Mouse (Mus musculus): Measurements from ENCODE around the gene Fkbp11. TPM values are rescaled to one million over a fixed set of nuclear protein-coding genes. Genes with fewer than 3 reads are reported as not detected.

The Fkbp11 gene
- polyA plus RNA-seq, 1 experiment from 2014 or later, result 29.7 TPM

DNA sequence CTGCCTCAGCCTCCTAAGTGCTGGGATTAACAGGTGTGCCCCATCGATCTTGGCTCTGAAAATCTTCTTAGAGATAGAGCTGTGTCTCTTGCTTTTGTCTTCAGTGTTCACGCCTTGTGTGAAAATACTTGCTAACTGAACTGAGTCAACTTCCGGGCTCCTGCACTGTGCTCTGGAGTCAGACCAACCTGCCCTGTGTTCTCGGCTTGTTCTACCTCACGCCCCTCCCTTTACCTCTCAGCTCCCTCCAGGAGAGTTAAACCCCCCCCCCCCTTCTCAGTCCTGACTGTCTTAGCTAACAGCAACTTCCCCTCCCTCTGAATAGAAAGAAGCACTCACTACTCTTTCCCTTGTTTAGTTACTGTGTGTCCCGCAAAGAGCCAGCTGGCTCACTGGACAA lies 2.8 kb upstream of the Fkbp11 start:
- ATAC-seq (ENCODE audit: insufficient read depth), result no peak
- peaks cover 9% of the 10 kb centered on the region; the same call in 1 of the 2 replicates for H3K4me1 ChIP-seq (ENCODE audit: insufficient read depth)
- 66% methylated on average over 6 of the region's 6 CpGs for WGBS

DNA sequence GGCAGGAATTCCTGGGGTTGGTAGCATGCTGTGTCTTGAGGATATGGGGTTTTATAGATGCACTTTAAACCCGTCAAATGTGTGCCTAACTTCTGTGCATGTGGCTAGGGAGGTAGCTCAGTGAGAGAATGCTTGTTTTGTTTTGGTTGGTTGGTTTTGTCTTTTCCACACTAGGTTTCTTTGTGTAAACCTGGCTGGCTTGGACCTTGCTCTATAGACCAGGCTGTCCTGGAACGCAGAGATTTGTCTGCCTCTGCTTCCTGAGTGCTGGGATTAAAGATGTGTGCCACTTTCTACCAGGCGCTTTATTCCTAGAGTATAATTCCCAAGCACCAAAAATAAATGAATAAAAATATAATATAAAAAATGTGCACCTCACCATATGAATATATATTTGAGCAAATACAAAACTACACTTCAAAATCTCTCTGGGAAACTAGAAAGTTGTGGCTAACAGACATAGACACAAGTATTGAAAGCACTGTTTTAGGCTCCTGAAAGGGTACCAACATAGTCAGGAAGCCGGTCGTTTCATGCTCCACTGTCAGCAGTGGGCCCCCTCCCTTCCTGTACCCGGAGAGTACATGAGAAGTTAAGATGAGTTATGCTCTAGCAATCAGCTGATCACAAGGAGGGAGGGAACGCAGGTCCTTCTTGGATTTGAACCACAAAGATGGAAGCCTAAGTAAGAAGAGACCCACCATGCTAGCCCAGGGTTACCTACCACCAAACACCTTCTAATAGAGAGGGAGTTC lies 2.0 kb upstream of the Fkbp11 start:
- Histone ChIP-seq H3K36me3 (ENCODE audit: insufficient read depth) (0 out of 2 replicates have a peak, but pooled peaks cover under 1% of the 10 kb centered on the region), H3K9me3 (ENCODE audit: low read depth, low read length) (no peaks in the 10 kb centered on the region), H3K9ac (no peak overlapping the region), H3K4me3 (ENCODE audit: low read depth, low read length) (no peak overlapping the region), H3K4me1 (ENCODE audit: insufficient read depth) (peaks cover 9% of the 10 kb centered on the region; the same call in 1 of the 2 replicates), H3K4me2 (no peak overlapping the region), H3K27ac (ENCODE audit: low read depth) (no peak overlapping the region), H3K27me3 (ENCODE audit: insufficient read depth, low read length) (no peaks in the 10 kb centered on the region)
- DNase-seq (no peak), ATAC-seq (ENCODE audit: insufficient read depth) (no peak)
- no peak for TF ChIP-seq CTCF (IDR thresholded peaks at IDR 0.05; ENCODE audit: low read depth)
- WGBS, result 65% methylated on average over 7 of the region's 7 CpGs

More for the DNA sequence above, 2.8 kb upstream of the Fkbp11 start:
- TF ChIP-seq CTCF (IDR thresholded peaks at IDR 0.05; ENCODE audit: low read depth), result no peak
- Histone ChIP-seq H3K9me3 (ENCODE audit: low read depth, low read length) (no peaks in the 10 kb centered on the region), H3K4me2 (no peak overlapping the region), H3K27ac (ENCODE audit: low read depth) (no peak overlapping the region), H3K4me3 (ENCODE audit: low read depth, low read length) (no peak overlapping the region), H3K36me3 (ENCODE audit: insufficient read depth) (0 out of 2 replicates have a peak, but pooled peaks cover 8% of the 10 kb centered on the region), H3K9ac (no peak overlapping the region), H3K27me3 (ENCODE audit: insufficient read depth, low read length) (no peaks in the 10 kb centered on the region)
- no peak for DNase-seq

DNA sequence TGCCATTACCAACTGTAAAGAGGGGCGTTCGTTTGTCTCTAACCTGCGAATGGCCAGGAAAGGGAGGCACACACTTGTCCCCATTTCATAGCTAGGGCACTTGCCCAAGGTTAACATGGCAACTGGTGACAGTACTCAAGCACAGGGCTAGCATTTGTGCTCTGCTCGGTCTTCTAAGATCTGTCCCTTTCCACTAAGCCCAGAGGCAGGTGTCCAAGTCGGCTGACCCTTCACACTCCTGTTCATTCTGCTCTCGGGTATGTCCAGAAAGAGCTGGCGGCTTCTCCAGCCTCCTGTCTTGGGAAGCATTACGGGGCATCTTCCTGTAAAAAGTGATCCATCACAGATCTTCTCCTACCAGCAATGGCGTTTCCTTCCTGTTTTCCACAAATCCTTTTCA lies 368 bp upstream of the Fkbp11 start:
- WGBS, result 23% methylated on average over 9 of the region's 9 CpGs
- Histone ChIP-seq H3K9me3 (ENCODE audit: low read depth, low read length) (no peaks in the 10 kb centered on the region), H3K27ac (ENCODE audit: low read depth) (no peak overlapping the region), H3K27me3 (ENCODE audit: insufficient read depth, low read length) (no peaks in the 10 kb centered on the region), H3K4me3 (ENCODE audit: low read depth, low read length) (peak overlapping the region; percentile 59), H3K9ac (no peak overlapping the region), H3K4me1 (ENCODE audit: insufficient read depth) (peaks cover 20% of the 10 kb centered on the region; the same call in 1 of the 2 replicates), H3K36me3 (ENCODE audit: insufficient read depth) (no peaks in the 10 kb centered on the region), H3K4me2 (peak overlapping the region; percentile 99)
- ATAC-seq (ENCODE audit: insufficient read depth) (no peak), DNase-seq (no peak)
- no peak for TF ChIP-seq CTCF (IDR thresholded peaks at IDR 0.05; ENCODE audit: low read depth)

DNA sequence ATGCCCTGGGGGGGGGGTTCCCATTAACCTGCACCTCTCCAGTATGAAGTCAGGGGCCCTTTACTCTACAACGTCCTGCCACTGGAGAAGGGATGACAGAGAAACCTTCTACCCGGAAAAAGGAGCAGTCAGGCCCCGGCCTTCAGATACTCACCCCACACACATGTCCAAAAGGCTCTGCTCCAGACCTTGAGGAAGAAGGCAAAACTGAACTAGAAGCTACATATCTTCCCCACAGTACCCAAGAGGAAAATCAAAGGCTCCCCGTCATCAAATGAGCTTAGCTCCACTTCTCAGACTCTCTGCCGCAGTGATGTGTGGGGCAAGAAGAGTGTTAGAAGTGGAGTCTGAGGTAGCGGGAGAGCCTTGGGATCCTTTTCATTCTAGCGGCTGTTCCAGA lies 1.3 kb downstream of the Fkbp11 start:
- Histone ChIP-seq H3K9ac (peak overlapping the region; percentile 65), H3K27me3 (ENCODE audit: insufficient read depth, low read length) (no peaks in the 10 kb centered on the region), H3K36me3 (ENCODE audit: insufficient read depth) (no peaks in the 10 kb centered on the region), H3K9me3 (ENCODE audit: low read depth, low read length) (no peaks in the 10 kb centered on the region), H3K4me2 (peak overlapping the region; percentile 99), H3K27ac (ENCODE audit: low read depth) (no peak overlapping the region), H3K4me1 (ENCODE audit: insufficient read depth) (peaks cover 21% of the 10 kb centered on the region; the same call in 1 of the 2 replicates), H3K4me3 (ENCODE audit: low read depth, low read length) (peak overlapping the region; percentile 59)
- DNase-seq (no peak), ATAC-seq (ENCODE audit: insufficient read depth) (no peak)
- WGBS, result 32% methylated on average over 7 of the region's 7 CpGs
- no peak for TF ChIP-seq CTCF (IDR thresholded peaks at IDR 0.05; ENCODE audit: low read depth)

DNA sequence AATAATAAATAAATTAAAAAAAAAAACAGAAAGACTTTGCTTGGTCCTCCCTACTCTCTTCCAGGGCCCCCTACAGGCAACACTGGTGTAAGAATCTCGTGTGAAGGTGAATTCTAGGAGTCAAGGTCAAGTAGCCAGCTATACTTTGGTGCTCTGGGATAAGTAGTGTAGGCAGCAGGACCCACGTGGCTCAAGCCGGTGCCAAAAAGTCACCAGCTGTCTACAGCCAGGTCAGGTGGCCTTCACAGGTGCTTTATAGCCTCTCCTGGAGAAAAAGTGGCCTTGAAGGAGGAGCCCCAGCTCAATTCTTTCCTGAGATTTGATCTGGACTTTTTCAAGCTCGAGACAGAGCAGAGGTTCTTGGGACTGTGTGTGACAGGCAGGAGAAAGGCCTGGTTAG lies 1.9 kb downstream of the Fkbp11 start:
- Histone ChIP-seq H3K27ac (ENCODE audit: low read depth) (no peak overlapping the region), H3K27me3 (ENCODE audit: insufficient read depth, low read length) (no peaks in the 10 kb centered on the region), H3K4me3 (ENCODE audit: low read depth, low read length) (no peak overlapping the region), H3K4me1 (ENCODE audit: insufficient read depth) (peaks cover 21% of the 10 kb centered on the region; the same call in 1 of the 2 replicates), H3K9me3 (ENCODE audit: low read depth, low read length) (no peaks in the 10 kb centered on the region), H3K4me2 (no peak overlapping the region; the same call in 1 of the 2 replicates), H3K36me3 (ENCODE audit: insufficient read depth) (no peaks in the 10 kb centered on the region), H3K9ac (no peak overlapping the region)
- DNase-seq (no peak), ATAC-seq (ENCODE audit: insufficient read depth) (no peak)
- 72% methylated on average over 4 of the region's 4 CpGs for WGBS
- no peak for TF ChIP-seq CTCF (IDR thresholded peaks at IDR 0.05; ENCODE audit: low read depth)

DNA sequence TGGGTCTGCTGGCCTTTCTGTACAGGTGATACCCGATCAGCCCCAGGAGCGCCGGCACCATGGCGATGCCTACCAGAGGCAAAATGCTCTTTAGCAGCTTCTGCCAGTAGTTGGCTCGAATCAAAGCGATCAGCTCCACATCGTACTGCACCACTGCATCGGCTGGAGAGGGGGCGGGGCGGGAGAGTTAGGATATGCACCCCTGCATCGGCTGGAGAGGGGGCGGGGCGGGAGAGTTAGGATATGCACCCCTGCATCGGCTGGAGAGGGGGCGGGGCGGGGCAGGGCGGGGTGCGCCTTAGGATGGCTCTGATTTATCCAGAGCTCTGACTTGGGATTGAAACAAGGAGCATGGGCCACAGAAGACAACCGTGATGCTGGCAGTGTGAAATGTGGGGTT lies 3.6 kb downstream of the Fkbp11 start:
- H3K4me3 ChIP-seq (ENCODE audit: low read depth, low read length), result no peak overlapping the region
- TF ChIP-seq CTCF (IDR thresholded peaks at IDR 0.05; ENCODE audit: low read depth), result no peak

DNA sequence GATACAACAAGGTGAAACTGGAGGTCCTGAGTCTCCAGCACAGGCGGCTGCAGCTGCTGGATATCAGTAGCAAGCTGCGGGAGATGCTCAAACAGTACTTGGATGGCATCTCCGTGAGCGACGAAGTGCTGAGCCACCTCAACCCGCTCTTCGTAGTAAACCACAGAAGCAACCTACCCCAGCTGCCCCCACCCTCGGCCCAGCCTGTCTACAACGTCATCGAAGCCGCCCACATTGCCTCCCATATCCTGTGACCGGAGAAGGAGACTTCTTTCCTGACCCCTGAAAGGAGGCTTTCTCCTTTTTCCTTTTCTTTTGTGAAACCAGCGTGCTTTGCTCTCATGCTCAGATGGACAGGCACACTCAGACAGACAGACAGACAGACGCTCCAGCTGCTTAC lies 5.1 kb downstream of the Fkbp11 start:
- DNase-seq, result peak; percentile 29
- 42% methylated on average over 14 of the region's 14 CpGs for WGBS
- no peak overlapping the region for H3K4me3 ChIP-seq (ENCODE audit: low read depth, low read length)

More for the DNA sequence above, 3.6 kb downstream of the Fkbp11 start:
- Histone ChIP-seq H3K36me3 (ENCODE audit: insufficient read depth) (no peaks in the 10 kb centered on the region), H3K9me3 (ENCODE audit: low read depth, low read length) (no peaks in the 10 kb centered on the region), H3K27ac (ENCODE audit: low read depth) (no peak overlapping the region), H3K4me2 (peak overlapping the region; percentile 41), H3K9ac (no peak overlapping the region), H3K27me3 (ENCODE audit: insufficient read depth, low read length) (no peaks in the 10 kb centered on the region), H3K4me1 (ENCODE audit: insufficient read depth) (peaks cover 21% of the 10 kb centered on the region; the same call in 1 of the 2 replicates)
- WGBS, result 17% methylated on average over 19 of the region's 19 CpGs
- ATAC-seq (ENCODE audit: insufficient read depth) (no peak), DNase-seq (no peak)

More for the DNA sequence above, 5.1 kb downstream of the Fkbp11 start:
- Histone ChIP-seq H3K4me2 (no peak overlapping the region; the same call in 1 of the 2 replicates), H3K9ac (no peak overlapping the region), H3K9me3 (ENCODE audit: low read depth, low read length) (no peaks in the 10 kb centered on the region), H3K27ac (ENCODE audit: low read depth) (no peak overlapping the region), H3K27me3 (ENCODE audit: insufficient read depth, low read length) (no peaks in the 10 kb centered on the region), H3K4me1 (ENCODE audit: insufficient read depth) (peaks cover 16% of the 10 kb centered on the region; the same call in 1 of the 2 replicates), H3K36me3 (ENCODE audit: insufficient read depth) (no peaks in the 10 kb centered on the region)
- no peak for TF ChIP-seq CTCF (IDR thresholded peaks at IDR 0.05; ENCODE audit: low read depth)
- no peak for ATAC-seq (ENCODE audit: insufficient read depth)

Data from lung, embryonic 14.5 days (tissue).